Mouse (Mus musculus) E14TG2a.4 (cell line): ENCODE measurements at regions not wholly inside any gene's neighbourhood (a gene's known extent, or its start where the extent isn't known, plus 50 kb on each side); places are given as distances from the start of the nearest gene placed in this dataset.

Source experiments
- CTCF ChIP-seq: conservative IDR thresholded peaks from 2 replicates; pipeline ENCODE4 v1.5.1; 2014; ENCODE audit warnings: low read length
- POU5F1 ChIP-seq: IDR thresholded peaks from 2 replicates; pipeline ENCODE4 v1.6.1; 2014; ENCODE audit warnings: low read length, borderline replicate concordance

DNA sequence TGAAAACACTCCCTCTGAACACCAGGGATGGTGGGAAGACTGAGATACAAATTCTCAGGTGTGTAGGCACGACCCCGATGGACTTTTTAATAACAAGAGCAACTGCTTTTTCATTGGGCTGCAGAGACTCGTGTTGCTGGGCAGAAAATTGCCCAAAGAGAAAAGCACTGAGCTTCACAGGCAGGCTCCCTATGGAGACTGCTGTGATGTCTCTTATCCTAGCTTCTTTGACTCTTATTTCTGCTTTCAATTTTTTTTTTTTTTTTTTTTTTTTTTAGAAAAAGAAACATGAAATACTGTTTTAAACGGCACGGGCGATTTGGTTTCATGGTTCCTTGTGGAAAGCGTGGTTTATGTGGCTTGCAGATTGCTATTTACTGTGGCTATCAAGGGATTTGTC lies 522.8 kb upstream of the Fam174a start:
- no peak for TF ChIP-seq CTCF
- no peak for TF ChIP-seq POU5F1
